Mouse (Mus musculus) testis, adult 2 months (tissue): ENCODE data around the gene Wipf1.

ENCODE experiments used
- CTCF ChIP-seq: fragments of 200-500 bp; IDR thresholded peaks from 2 replicates; pipeline ENCODE4 v1.5.1; 2012; ENCODE audit warnings: low read depth, mild to moderate bottlenecking, inconsistent platforms, low read length, moderate library complexity; ENCODE audit not compliant: control insufficient read depth, insufficient read depth, insufficient replicate concordance
- POLR2A ChIP-seq: fragments of 200-500 bp; IDR thresholded peaks from 2 replicates; pipeline ENCODE4 v1.6.1; 2012; ENCODE audit warnings: low read depth, mild to moderate bottlenecking, inconsistent platforms, low read length, moderate library complexity; ENCODE audit not compliant: control insufficient read depth

DNA sequence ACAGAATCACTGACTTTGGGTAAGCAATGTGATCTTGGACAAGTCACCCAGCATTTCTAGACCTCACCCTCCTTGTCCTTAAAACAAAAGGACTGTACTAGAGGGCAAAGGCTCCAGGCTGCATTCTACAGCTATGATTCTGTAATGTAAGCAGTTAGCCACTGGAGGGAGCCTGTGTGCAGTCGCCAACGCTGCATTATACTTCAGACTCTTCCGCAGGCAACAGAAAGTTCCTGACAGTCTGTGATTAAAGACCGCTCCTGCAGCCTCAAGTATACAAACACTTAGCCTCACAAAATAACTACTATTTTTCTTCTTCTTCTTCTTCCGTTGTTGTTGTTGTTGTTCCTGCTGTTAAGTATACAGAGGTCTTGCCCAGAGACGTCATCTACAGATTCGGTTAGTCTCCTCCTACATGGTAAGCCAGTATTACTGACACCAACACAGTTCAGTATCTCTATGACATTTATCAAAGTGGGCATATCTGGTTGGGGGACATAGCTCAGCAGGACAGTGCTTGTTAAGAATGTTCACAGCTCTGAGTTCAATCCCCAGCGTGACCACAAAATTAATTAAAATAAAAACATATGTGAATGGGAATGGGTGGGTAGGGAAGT is 37.6 kb upstream of the Wipf1 start:
- TF ChIP-seq CTCF (peak; percentile 77; the same call in 1 of the 2 replicates), POLR2A (no peak)
